Mouse (Mus musculus) stomach, embryonic 14.5 days (tissue): ENCODE data around the gene Nek1. TPM values are rescaled to one million over a fixed set of nuclear protein-coding genes. Genes with fewer than 3 reads are reported as not detected.

Experiments used
- ATAC-seq: fragments of 200-750 bp; cut with Nextera tagmentation; 2 replicates; pipeline ENCODE4 v1.8.0; 2017; ENCODE audit warnings: low read depth, moderate TSS enrichment; ENCODE audit not compliant: insufficient number of reproducible peaks, insufficient read depth, low FRiP score
- H3K27ac ChIP-seq: fragments of 300-500 bp; sonication (generic); 2 replicates; pipeline ENCODE4 v1.5.1; 2014; ENCODE audit warnings: mild to moderate bottlenecking, low read length, moderate library complexity, mixed read lengths
- H3K27me3 ChIP-seq: fragments of 300-500 bp; sonication (generic); 2 replicates; pipeline ENCODE4 v1.6.1; 2014; ENCODE audit warnings: low read length, control low read depth, mixed read lengths; ENCODE audit not compliant: control insufficient read depth, insufficient read depth
- H3K36me3 ChIP-seq: fragments of 300-500 bp; sonication (generic); 2 replicates; pipeline ENCODE4 v1.6.1; 2014; ENCODE audit warnings: mild to moderate bottlenecking, control low read depth, low read length, moderate library complexity, mixed read lengths; ENCODE audit not compliant: control insufficient read depth, insufficient read depth
- H3K4me1 ChIP-seq: fragments of 300-500 bp; sonication (generic); 2 replicates; pipeline ENCODE4 v1.6.1; 2014; ENCODE audit warnings: low read length, control low read depth, mixed read lengths; ENCODE audit not compliant: control insufficient read depth, insufficient read depth
- H3K4me2 ChIP-seq: fragments of 300-500 bp; sonication (generic); replicated peaks from 2 replicates; pipeline ENCODE4 v1.6.1; 2014; ENCODE audit warnings: low read depth, low read length, control low read depth
- H3K4me3 ChIP-seq: fragments of 300-500 bp; sonication (generic); 2 replicates; pipeline ENCODE4 v1.5.1; 2014; ENCODE audit warnings: low read depth, low read length, control low read depth
- H3K9ac ChIP-seq: fragments of 300-500 bp; sonication (generic); replicated peaks from 2 replicates; pipeline ENCODE4 v1.6.1; 2014; ENCODE audit warnings: low read depth, mild to moderate bottlenecking, control low read depth, low read length, moderate library complexity, mixed read lengths
- H3K9me3 ChIP-seq: fragments of 300-500 bp; sonication (generic); 2 replicates; pipeline ENCODE4 v1.6.1; 2016; ENCODE audit warnings: low read depth, low read length, control low read depth; ENCODE audit not compliant: control insufficient read depth
- WGBS: fragments of 180-500 bp; shearing (Covaris S2); extraction: QIAGEN DNeasy Blood & Tissue Kit; methylation state at CpG from one replicate; pipeline ENCODE4 v1.1.7; 2014; 5-methylcytosine and 5-hydroxymethylcytosine counted together
- polyA plus RNA-seq: library from polyadenylated mRNA; unstranded; fragments of >200 nt; fragmentation: Nextera tagmentation; extraction: Ambion mirVana; gene quantifications from 2 replicates; pipeline ENCODE4 v1.2.1, GENCODE M21; 2014

Nek1 gene
- polyA plus RNA-seq, 1 experiment from 2014 or later: 32.3 TPM

GRCm38 (mm10) chr8:60996468-60996867, 3.5 kb downstream of the Nek1 start:
- no peak overlapping the region for H3K9ac ChIP-seq
- no peak overlapping the region for H3K4me2 ChIP-seq
- no peaks in the 10 kb centered on the region for H3K27me3 ChIP-seq
- 67% methylated on average over 3 of the region's 3 CpGs for WGBS
- H3K27ac ChIP-seq: no peak overlapping the region
- no peaks in the 10 kb centered on the region; the same call in 1 of the 2 replicates for H3K4me1 ChIP-seq
- H3K4me3 ChIP-seq: no peak overlapping the region
- no peaks in the 10 kb centered on the region for H3K36me3 ChIP-seq
- no peak for ATAC-seq
- 0 out of 2 replicates have a peak, but pooled peaks cover 3% of the 10 kb centered on the region for H3K9me3 ChIP-seq

- Histone ChIP-seq H3K4me2 (no peak overlapping the region), H3K9ac (no peak overlapping the region), H3K27ac (no peak overlapping the region), H3K4me1 (no peaks in the 10 kb centered on the region), H3K4me3 (no peak overlapping the region), H3K27me3 (no peaks in the 10 kb centered on the region), H3K36me3 (peaks cover 3% of the 10 kb centered on the region; the same call in 1 of the 2 replicates), H3K9me3 (no peaks in the 10 kb centered on the region)
- ATAC-seq: no peak
These were observed 49.0 kb downstream of the Nek1 start for GRCm38 (mm10) chr8:61041951-61042350.

DNA sequence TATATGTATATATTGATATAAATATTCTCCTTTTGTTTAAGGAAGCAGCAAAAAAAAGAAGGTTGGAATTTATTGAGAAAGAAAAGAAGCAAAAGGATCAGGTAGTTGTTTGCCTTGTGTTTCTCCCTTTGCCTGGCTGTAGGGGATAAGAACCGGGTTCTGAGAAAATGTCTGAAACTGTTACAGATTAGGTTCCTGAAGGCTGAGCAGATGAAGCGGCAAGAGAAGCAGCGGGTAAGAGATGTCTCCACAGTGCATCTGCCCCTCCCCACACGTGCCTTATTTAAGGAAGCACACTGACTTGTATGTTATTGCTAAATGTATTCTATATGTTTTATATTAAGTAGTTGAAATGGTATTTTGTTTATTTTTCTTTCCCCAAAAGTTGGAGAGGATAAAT, 50.9 kb downstream of the Nek1 start:
- ATAC-seq: no peak
- H3K9me3 ChIP-seq: no peaks in the 10 kb centered on the region
- no peak overlapping the region for H3K9ac ChIP-seq
- no peak overlapping the region for H3K4me3 ChIP-seq
- no peak overlapping the region for H3K27ac ChIP-seq
- no peaks in the 10 kb centered on the region for H3K36me3 ChIP-seq
- 80% methylated on average over 4 of the region's 4 CpGs for WGBS
- no peaks in the 10 kb centered on the region for H3K27me3 ChIP-seq
- H3K4me1 ChIP-seq: no peaks in the 10 kb centered on the region
- no peak overlapping the region for H3K4me2 ChIP-seq

GRCm38 (mm10) chr8:61046816-61047215, 53.8 kb downstream of the Nek1 start:
- Histone ChIP-seq H3K4me3 (no peak overlapping the region), H3K4me2 (no peak overlapping the region), H3K4me1 (no peaks in the 10 kb centered on the region), H3K27me3 (no peaks in the 10 kb centered on the region), H3K36me3 (no peaks in the 10 kb centered on the region; the same call in 1 of the 2 replicates), H3K9ac (no peak overlapping the region), H3K9me3 (no peaks in the 10 kb centered on the region), H3K27ac (no peak overlapping the region)
- ATAC-seq: no peak
- WGBS: 86% methylated on average over 1 of the region's 1 CpGs

GRCm38 (mm10) chr8:61053017-61053416, 60.0 kb downstream of the Nek1 start:
- H3K27me3 ChIP-seq: no peaks in the 10 kb centered on the region
- no peak overlapping the region for H3K4me3 ChIP-seq
- no peak overlapping the region for H3K9ac ChIP-seq
- H3K36me3 ChIP-seq: no peaks in the 10 kb centered on the region; the same call in 1 of the 2 replicates
- WGBS: 95% methylated on average over 1 of the region's 1 CpGs
- no peak overlapping the region for H3K27ac ChIP-seq
- no peaks in the 10 kb centered on the region for H3K9me3 ChIP-seq
- H3K4me1 ChIP-seq: no peaks in the 10 kb centered on the region
- ATAC-seq: no peak
- no peak overlapping the region for H3K4me2 ChIP-seq

- H3K36me3 ChIP-seq: no peaks in the 10 kb centered on the region; the same call in 1 of the 2 replicates
- no peak overlapping the region for H3K9ac ChIP-seq
- H3K27me3 ChIP-seq: no peaks in the 10 kb centered on the region
- H3K4me2 ChIP-seq: no peak overlapping the region
- no peak for ATAC-seq
- H3K9me3 ChIP-seq: no peaks in the 10 kb centered on the region
- no peak overlapping the region for H3K4me3 ChIP-seq
- 87% methylated on average over 5 of the region's 5 CpGs for WGBS
- H3K4me1 ChIP-seq: no peaks in the 10 kb centered on the region
- H3K27ac ChIP-seq: no peak overlapping the region
These were observed 61.3 kb downstream of the Nek1 start for GRCm38 (mm10) chr8:61054313-61054712.

GRCm38 (mm10) chr8:61056997-61057396, 64.0 kb downstream of the Nek1 start:
- H3K9me3 ChIP-seq: no peaks in the 10 kb centered on the region
- no peaks in the 10 kb centered on the region for H3K36me3 ChIP-seq
- H3K4me2 ChIP-seq: no peak overlapping the region
- no peaks in the 10 kb centered on the region for H3K27me3 ChIP-seq
- no peak overlapping the region for H3K4me3 ChIP-seq
- WGBS: 74% methylated on average over 3 of the region's 3 CpGs
- H3K4me1 ChIP-seq: no peaks in the 10 kb centered on the region
- H3K9ac ChIP-seq: no peak overlapping the region
- no peak overlapping the region for H3K27ac ChIP-seq
- no peak for ATAC-seq

DNA sequence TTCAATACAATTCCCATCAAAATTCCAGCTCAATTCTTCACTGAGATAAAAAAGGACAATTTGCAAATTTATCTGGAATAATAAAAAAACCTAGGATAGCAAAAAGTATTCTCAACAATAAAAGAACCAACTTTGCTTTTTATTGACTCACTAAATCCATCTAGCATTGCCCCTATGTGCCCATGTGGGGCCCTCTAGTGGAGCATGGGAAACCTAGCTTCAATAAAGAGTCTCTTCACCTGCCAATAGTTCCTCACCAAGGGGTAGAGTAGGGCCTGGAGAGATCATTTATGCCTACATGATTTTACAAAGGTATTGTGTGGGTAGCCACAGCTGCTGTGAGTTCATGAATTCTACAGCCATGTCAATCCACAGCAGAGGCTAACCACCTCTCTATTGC, 66.1 kb downstream of the Nek1 start:
- Histone ChIP-seq H3K4me2 (no peak overlapping the region), H3K27me3 (no peaks in the 10 kb centered on the region), H3K4me3 (no peak overlapping the region), H3K4me1 (no peaks in the 10 kb centered on the region), H3K9me3 (no peaks in the 10 kb centered on the region), H3K36me3 (no peaks in the 10 kb centered on the region), H3K9ac (no peak overlapping the region), H3K27ac (no peak overlapping the region)
- ATAC-seq: no peak

DNA sequence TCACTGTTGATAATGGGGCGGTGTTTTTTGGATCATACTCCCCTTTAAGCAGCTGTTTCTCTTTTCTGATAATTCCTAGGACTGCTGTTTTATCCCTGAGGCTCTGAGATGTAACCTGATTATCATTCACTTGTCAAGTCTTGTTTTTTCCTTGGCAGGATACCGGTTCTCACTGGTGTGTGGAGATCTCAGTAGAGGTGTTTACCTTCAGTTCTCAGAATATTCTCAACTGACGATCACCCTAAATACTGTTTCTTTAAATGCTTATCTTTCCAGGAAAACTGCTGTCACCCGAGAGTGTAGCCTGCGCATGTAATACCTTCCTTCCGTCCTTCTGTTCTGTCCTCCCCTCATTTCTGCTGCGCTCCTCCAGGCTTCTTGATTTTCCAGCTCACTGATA, 67.4 kb downstream of the Nek1 start:
- no peaks in the 10 kb centered on the region for H3K9me3 ChIP-seq
- H3K9ac ChIP-seq: no peak overlapping the region
- no peak for ATAC-seq
- no peaks in the 10 kb centered on the region for H3K36me3 ChIP-seq
- no peak overlapping the region for H3K4me3 ChIP-seq
- no peaks in the 10 kb centered on the region for H3K27me3 ChIP-seq
- no peak overlapping the region for H3K27ac ChIP-seq
- H3K4me1 ChIP-seq: no peaks in the 10 kb centered on the region
- no peak overlapping the region for H3K4me2 ChIP-seq
- 69% methylated on average over 7 of the region's 7 CpGs for WGBS
